Mouse (Mus musculus) embryonic fibroblast, embryonic 13.5 days (primary cell): ENCODE results near the gene AI413582.

Experiments used
- CTCF ChIP-seq: IDR thresholded peaks from 2 replicates; pipeline ENCODE4 v1.5.1; 2011; ENCODE audit warnings: mild to moderate bottlenecking, control low read depth, low read length, moderate library complexity, borderline replicate concordance; ENCODE audit not compliant: insufficient read depth
- POLR2A ChIP-seq: IDR thresholded peaks from 2 replicates; pipeline ENCODE4 v1.6.1; 2011; ENCODE audit warnings: low read depth, mild to moderate bottlenecking, control low read depth, low read length, moderate library complexity

- TF ChIP-seq CTCF = no peak
- TF ChIP-seq POLR2A = no peak
Observed at GRCm38 (mm10) chr17:27588231-27588630, 22.7 kb upstream of the AI413582 start.
